In genomic region chr19:4559588-4559987, GRCm38 (mm10) we compare ENCODE assay signal across 8 mouse cellular contexts. TPM values are rescaled to one million over a fixed set of nuclear protein-coding genes. Genes with fewer than 3 reads are reported as not detected.
DNase-seq lines count a peak whose midpoint lies in the region; ATAC-seq and TF ChIP-seq lines count a peak whose summit lies in the region.

No protein-coding gene starts in this region.

- H3K4me1 ChIP-seq in kidney, adult 2 months (ENCODE audit: control insufficient read depth, insufficient read depth, low read length) = peaks cover 31% of the 10 kb centered on the region; the same call in 1 of the 2 replicates
- peaks cover 8% of the 10 kb centered on the region for H3K4me1 ChIP-seq in cortical plate, adult 2 months (ENCODE audit: control insufficient read depth, insufficient read depth, low read length)
- peaks cover 6% of the 10 kb centered on the region; the same call in 1 of the 2 replicates for H3K4me1 ChIP-seq in hindbrain, embryonic 16.5 days (ENCODE audit: control insufficient read depth, insufficient read depth, low read depth, low read length)
- H3K4me1 ChIP-seq in midbrain, embryonic 13.5 days (replicated peaks) = peaks cover 22% of the 10 kb centered on the region

- TF ChIP-seq POLR2A in kidney, adult 2 months (IDR thresholded peaks at IDR 0.05; ENCODE audit: low read depth, low read length) = no peak
- no peak for TF ChIP-seq POLR2A in cortical plate, adult 2 months (IDR thresholded peaks at IDR 0.05; ENCODE audit: extremely low read depth, insufficient read depth, low read length)

- WGBS in kidney, adult 2 months = 92% methylated on average over 2 of the region's 2 CpGs
- 36% methylated on average over 2 of the region's 2 CpGs for WGBS in hindbrain, embryonic 16.5 days
- 38% methylated on average over 2 of the region's 2 CpGs for WGBS in midbrain, embryonic 13.5 days

- no peak overlapping the region for H3K9ac ChIP-seq in hindbrain, embryonic 16.5 days (ENCODE audit: low read depth, low read length)
- no peak overlapping the region for H3K9ac ChIP-seq in midbrain, embryonic 13.5 days (replicated peaks)

- peak; percentile 65; the same call in 1 of the 2 replicates for ATAC-seq in hindbrain, embryonic 16.5 days
- ATAC-seq in midbrain, embryonic 13.5 days = peak; percentile 65; the same call in 1 of the 2 replicates

- H3K36me3 ChIP-seq in kidney, adult 2 months (ENCODE audit: control insufficient read depth, insufficient read depth, low read length) = no peaks in the 10 kb centered on the region
- no peaks in the 10 kb centered on the region for H3K36me3 ChIP-seq in hindbrain, embryonic 16.5 days (ENCODE audit: control insufficient read depth, insufficient read depth, low read length)
- no peaks in the 10 kb centered on the region for H3K36me3 ChIP-seq in midbrain, embryonic 13.5 days

- DNase-seq in kidney, adult 2 months = no peak
- DNase-seq in kidney, adult 9 months = no peak
- no peak for DNase-seq in urinary bladder, adult 18-20 months (ENCODE audit: low spot score in 2 of 2)
- DNase-seq in frontal cortex, postnatal 25 days (ENCODE audit: low spot score in 2 of 2) = no peak
- DNase-seq in kidney, adult 18-20 months = no peak

- H3K4me3 ChIP-seq in kidney, adult 2 months (ENCODE audit: insufficient read depth, low read depth, low read length) = no peak overlapping the region
- no peak overlapping the region for H3K4me3 ChIP-seq in cortical plate, adult 2 months (ENCODE audit: insufficient read depth, low read length)
- no peak overlapping the region for H3K4me3 ChIP-seq in hindbrain, embryonic 16.5 days (ENCODE audit: low read length)
- H3K4me3 ChIP-seq in midbrain, embryonic 13.5 days (replicated peaks) = no peak overlapping the region

- H3K27ac ChIP-seq in kidney, adult 2 months (ENCODE audit: insufficient read depth, low read depth, low read length) = peak overlapping the region; percentile 95; the same call in 1 of the 2 replicates
- peak overlapping the region; percentile 82 for H3K27ac ChIP-seq in cortical plate, adult 2 months (ENCODE audit: insufficient read depth, low read length)
- H3K27ac ChIP-seq in hindbrain, embryonic 16.5 days (ENCODE audit: low read depth, low read length) = peak overlapping the region; percentile 77
- H3K27ac ChIP-seq in midbrain, embryonic 13.5 days = peak overlapping the region; percentile 44; the same call in 1 of the 2 replicates

- TF ChIP-seq CTCF in kidney, adult 2 months (conservative IDR thresholded peaks at IDR 0.05; ENCODE audit: insufficient read depth, insufficient read length, low read depth, low read length) = no peak
- no peak for TF ChIP-seq CTCF in cortical plate, adult 2 months (IDR thresholded peaks at IDR 0.05; ENCODE audit: extremely low read depth, insufficient read depth, low read length)

- no peaks in the 10 kb centered on the region for H3K27me3 ChIP-seq in kidney, adult 2 months (replicated peaks; ENCODE audit: control insufficient read depth, insufficient read depth, low read length)
- no peaks in the 10 kb centered on the region for H3K27me3 ChIP-seq in hindbrain, embryonic 16.5 days (replicated peaks; ENCODE audit: control insufficient read depth, insufficient read depth, low read length)
- H3K27me3 ChIP-seq in midbrain, embryonic 13.5 days = no peaks in the 10 kb centered on the region

- no peaks in the 10 kb centered on the region for H3K9me3 ChIP-seq in hindbrain, embryonic 16.5 days (ENCODE audit: control insufficient read depth, low read length)
- no peaks in the 10 kb centered on the region for H3K9me3 ChIP-seq in midbrain, embryonic 13.5 days

- no peak overlapping the region for H3K4me2 ChIP-seq in hindbrain, embryonic 16.5 days (ENCODE audit: low read length)
- H3K4me2 ChIP-seq in midbrain, embryonic 13.5 days (replicated peaks) = no peak overlapping the region

RNA-seq across cellular contexts. Expression of gene Pcx, which starts 49.3 kb away (rescaled TPM):
- polyA plus RNA-seq in kidney, adult 2 months (2012; rRNA removed) = 286 and 295 TPM in 2 replicates
- polyA plus RNA-seq in cortical plate, adult 2 months (2012; rRNA removed) = 39.3 and 41.4 TPM in 2 replicates
- polyA plus RNA-seq in hindbrain, embryonic 16.5 days (2015; fragmentation: Nextera tagmentation; extraction: Ambion mirVana) = 52.5 and 53.2 TPM in 2 replicates
- polyA plus RNA-seq in midbrain, embryonic 13.5 days (2015; fragmentation: Nextera tagmentation; extraction: Ambion mirVana) = 18.7 and 20.7 TPM in 2 replicates

RNA-seq across cellular contexts. Expression of gene Lrfn4, which starts 55.9 kb away (rescaled TPM):
- 6.1 and 8.7 TPM in 2 replicates for polyA plus RNA-seq in kidney, adult 2 months (2012; rRNA removed)
- polyA plus RNA-seq in cortical plate, adult 2 months (2012; rRNA removed) = 28.1 and 30.2 TPM in 2 replicates
- 8.0 and 10.5 TPM in 2 replicates for polyA plus RNA-seq in hindbrain, embryonic 16.5 days (2015; fragmentation: Nextera tagmentation; extraction: Ambion mirVana)
- polyA plus RNA-seq in midbrain, embryonic 13.5 days (2015; fragmentation: Nextera tagmentation; extraction: Ambion mirVana) = 8.8 and 10.1 TPM in 2 replicates

Comparison
In these comparisons a context has a peak if more than half of its experiments do, and no peak if none do; other contexts are left out.
1. H3K27ac ChIP-seq: peak in every context shown above with its lines; median percentile 95 in kidney, adult 2 months; 82 in cortical plate, adult 2 months; 77 in hindbrain, embryonic 16.5 days; 44 in midbrain, embryonic 13.5 days.